ENCODE assay signal across 16 mouse cellular contexts in genomic region chr9:53883588-53884280, GRCm38 (mm10). TPM values are rescaled to one million over a fixed set of nuclear protein-coding genes. Genes with fewer than 3 reads are reported as not detected.
A peak's percentile ranks its signal among the peaks of the same experiment; 100 is the strongest.
DNase-seq lines count a peak whose midpoint lies in the region; ATAC-seq and TF ChIP-seq lines count a peak whose summit lies in the region.
"Had no signal": no experiment of that assay in that cellular context is flagged by ENCODE, and none has a peak within 500 bp of the region (broad histone marks: within the 10 kb centered on the region; RNA-seq: fewer than 3 reads in every experiment).

No protein-coding gene starts in this region.

- no peaks in the 10 kb centered on the region for H3K36me3 ChIP-seq in hindbrain, embryonic 12.5 days
- no peaks in the 10 kb centered on the region for H3K36me3 ChIP-seq in hindbrain, embryonic 11.5 days (ENCODE audit: control insufficient read depth, insufficient read depth, low read length)
- no peaks in the 10 kb centered on the region for H3K36me3 ChIP-seq in ES-Bruce4 (ENCODE audit: control insufficient read depth, insufficient read depth, low read length, poor library complexity, severe bottlenecking)
- H3K36me3 ChIP-seq in midbrain, postnatal 0 days (ENCODE audit: insufficient read depth, low read length): no peaks in the 10 kb centered on the region
- H3K36me3 ChIP-seq: embryonic facial prominence, embryonic 12.5 days had no signal

- TF ChIP-seq CTCF in ES-Bruce4 (IDR thresholded peaks at IDR 0.05; ENCODE audit: low read depth, low read length): no peak
- no peak for TF ChIP-seq CTCF in brain, embryonic 14.5 days (IDR thresholded peaks at IDR 0.05; ENCODE audit: borderline replicate concordance, extremely low read depth, insufficient read depth, insufficient read length)
- TF ChIP-seq CTCF in midbrain, postnatal 0 days (IDR thresholded peaks at IDR 0.05): no peak

- peak; percentile 64; the same call in 1 of the 2 replicates for ATAC-seq in hindbrain, embryonic 12.5 days (ENCODE audit: low FRiP score)
- no peak for ATAC-seq in hindbrain, embryonic 11.5 days (ENCODE audit: low FRiP score)
- no peak for ATAC-seq in midbrain, postnatal 0 days (ENCODE audit: low FRiP score)
- ATAC-seq in megakaryocyte, adult 5-6 weeks (ENCODE audit: poor library complexity, severe bottlenecking): no peak
- ATAC-seq: intestine, embryonic 16.5 days; liver, postnatal 0 days had no signal

- DNase-seq in hindbrain, embryonic 11.5 days (ENCODE audit: low spot score): no peak
- DNase-seq in brain, embryonic 14.5 days (ENCODE audit: low read depth): peak; percentile 83
- DNase-seq in midbrain, postnatal 0 days (ENCODE audit: low spot score): peak; percentile 52
- no peak for DNase-seq in layer of hippocampus, adult 8-10 months (ENCODE audit: low spot score in 2 of 2)
- DNase-seq: adrenal gland, postnatal 14 days; cerebellum, adult 9-11 months; liver, postnatal 0 days; lung, postnatal 36 days; right cerebral cortex, postnatal 25 days had no signal

- TF ChIP-seq POLR2A in ES-Bruce4 (IDR thresholded peaks at IDR 0.05; ENCODE audit: insufficient read depth, low read length): no peak
- TF ChIP-seq POLR2A in brain, embryonic 14.5 days (IDR thresholded peaks at IDR 0.05; ENCODE audit: borderline replicate concordance, extremely low read depth, insufficient read depth, insufficient read length, poor library complexity, severe bottlenecking): no peak

- H3K9ac ChIP-seq in hindbrain, embryonic 12.5 days: no peak overlapping the region
- H3K9ac ChIP-seq in hindbrain, embryonic 11.5 days (ENCODE audit: low read depth, low read length): no peak overlapping the region
- H3K9ac ChIP-seq in ES-Bruce4 (ENCODE audit: low read depth, poor library complexity, severe bottlenecking): no peak overlapping the region
- no peak overlapping the region for H3K9ac ChIP-seq in midbrain, postnatal 0 days (replicated peaks; ENCODE audit: low read length, poor library complexity, severe bottlenecking)
- H3K9ac ChIP-seq: embryonic facial prominence, embryonic 12.5 days; liver, postnatal 0 days had no signal

- no peak overlapping the region for H3K4me2 ChIP-seq in hindbrain, embryonic 12.5 days (replicated peaks)
- no peak overlapping the region for H3K4me2 ChIP-seq in hindbrain, embryonic 11.5 days (replicated peaks; ENCODE audit: low read depth, low read length)
- no peak overlapping the region for H3K4me2 ChIP-seq in midbrain, postnatal 0 days (ENCODE audit: low read depth, low read length, poor library complexity, severe bottlenecking)
- H3K4me2 ChIP-seq: embryonic facial prominence, embryonic 12.5 days had no signal

- no peak overlapping the region for H3K27ac ChIP-seq in hindbrain, embryonic 12.5 days
- H3K27ac ChIP-seq in hindbrain, embryonic 11.5 days (ENCODE audit: low read depth, low read length): no peak overlapping the region
- no peak overlapping the region for H3K27ac ChIP-seq in ES-Bruce4 (ENCODE audit: insufficient read depth, low read length)
- H3K27ac ChIP-seq in midbrain, postnatal 0 days (ENCODE audit: low read depth, low read length): no peak overlapping the region
- H3K27ac ChIP-seq: embryonic facial prominence, embryonic 12.5 days; left cerebral cortex, adult 2 months had no signal

- no peaks in the 10 kb centered on the region for H3K4me1 ChIP-seq in hindbrain, embryonic 12.5 days
- H3K4me1 ChIP-seq in hindbrain, embryonic 11.5 days (replicated peaks; ENCODE audit: control insufficient read depth, insufficient read depth, low read length): no peaks in the 10 kb centered on the region
- no peaks in the 10 kb centered on the region for H3K4me1 ChIP-seq in ES-Bruce4 (ENCODE audit: control insufficient read depth, insufficient read depth, low read length)
- H3K4me1 ChIP-seq in midbrain, postnatal 0 days (ENCODE audit: insufficient read depth, low read length): no peaks in the 10 kb centered on the region
- H3K4me1 ChIP-seq: embryonic facial prominence, embryonic 12.5 days had no signal

- H3K4me3 ChIP-seq in hindbrain, embryonic 12.5 days: no peak overlapping the region
- H3K4me3 ChIP-seq in hindbrain, embryonic 11.5 days (ENCODE audit: low read depth, low read length): no peak overlapping the region
- 0 out of 2 replicates have a peak overlapping the region, but pooled peaks have one; percentile 45 for H3K4me3 ChIP-seq in ES-Bruce4 (ENCODE audit: low read depth, low read length)
- H3K4me3 ChIP-seq in midbrain, postnatal 0 days (ENCODE audit: low read depth, low read length): no peak overlapping the region
- H3K4me3 ChIP-seq: embryonic facial prominence, embryonic 12.5 days; left cerebral cortex, adult 2 months had no signal

- no peaks in the 10 kb centered on the region for H3K9me3 ChIP-seq in hindbrain, embryonic 12.5 days (replicated peaks)
- H3K9me3 ChIP-seq in hindbrain, embryonic 11.5 days (ENCODE audit: control insufficient read depth, low read length): no peaks in the 10 kb centered on the region
- H3K9me3 ChIP-seq in ES-Bruce4 (replicated peaks; ENCODE audit: control insufficient read depth, insufficient read depth, low read length, poor library complexity, severe bottlenecking): peaks cover 12% of the 10 kb centered on the region
- no peaks in the 10 kb centered on the region for H3K9me3 ChIP-seq in midbrain, postnatal 0 days (ENCODE audit: low read length)

- 90% methylated on average over 23 of the region's 23 CpGs for WGBS in hindbrain, embryonic 12.5 days
- 91% methylated on average over 23 of the region's 23 CpGs for WGBS in hindbrain, embryonic 11.5 days
- 78% methylated on average over 23 of the region's 23 CpGs for WGBS in midbrain, postnatal 0 days

- H3K27me3 ChIP-seq in hindbrain, embryonic 12.5 days: no peaks in the 10 kb centered on the region
- no peaks in the 10 kb centered on the region for H3K27me3 ChIP-seq in hindbrain, embryonic 11.5 days (ENCODE audit: control insufficient read depth, insufficient read depth, low read length)
- no peaks in the 10 kb centered on the region for H3K27me3 ChIP-seq in ES-Bruce4 (ENCODE audit: control insufficient read depth, insufficient read depth, low read length, poor library complexity, severe bottlenecking)
- H3K27me3 ChIP-seq in midbrain, postnatal 0 days (ENCODE audit: insufficient read depth, low read length): no peaks in the 10 kb centered on the region
- H3K27me3 ChIP-seq: embryonic facial prominence, embryonic 12.5 days had no signal

- TF ChIP-seq EP300 in ES-Bruce4 (IDR thresholded peaks at IDR 0.05; ENCODE audit: insufficient read depth, low read depth, low read length): no peak

RNA-seq across cellular contexts. Expression of gene Sln, which starts 33.8 kb away (rescaled TPM):
- polyA plus RNA-seq in hindbrain, embryonic 12.5 days (2016; fragmentation: Nextera tagmentation; extraction: Ambion mirVana): 1.3 and 6.3 TPM in 2 replicates
- polyA plus RNA-seq in hindbrain, embryonic 11.5 days (2014; fragmentation: Nextera tagmentation; extraction: Ambion mirVana): 1.1 and 2.1 TPM in 2 replicates
- not detected in 2 replicates for polyA plus RNA-seq in ES-Bruce4 (2011; ENCODE audit: insufficient read depth, insufficient read length, low read depth, missing spikeins)
- 0.14 and 0.39 TPM in 2 replicates for polyA plus RNA-seq in brain, embryonic 14.5 days (2012; rRNA removed)
- total RNA-seq in midbrain, postnatal 0 days (2014; rRNA removed): not detected in 2 replicates
- 0.15 TPM in 1 of 2 replicates, not detected in the other for polyA plus RNA-seq in midbrain, postnatal 0 days (2015; fragmentation: Nextera tagmentation; extraction: Ambion mirVana)
- total RNA-seq in megakaryocyte, adult 5-6 weeks (2015): not detected in 2 replicates
- total RNA-seq in megakaryocyte, adult 5-6 weeks (2017): not detected in 2 replicates
- under 1 TPM in 2 of 4 experiments, not detected in 2; 0.29 to 0.83 TPM for total RNA-seq in layer of hippocampus, adult 8-10 months (2022)
- total RNA-seq: adrenal gland, postnatal 14 days; layer of hippocampus, adult 18-20 months; left cerebral cortex, adult 2 months had no signal

Comparison
In these comparisons a context has a peak if more than half of its experiments do, and no peak if none do; other contexts are left out.
1. DNase-seq: peak in brain, embryonic 14.5 days (single experiment) and midbrain, postnatal 0 days (single experiment); none in hindbrain, embryonic 11.5 days (single experiment) and layer of hippocampus, adult 8-10 months (0 of 2).